Mouse (Mus musculus) limb, embryonic 15.5 days (tissue): ENCODE measurements at regions not wholly inside any gene's neighbourhood (a gene's known extent, or its start where the extent isn't known, plus 50 kb on each side); places are given as distances from the start of the nearest gene placed in this dataset.

Experiments used
- ATAC-seq: fragments of 200-750 bp; cut with Nextera tagmentation; 2 replicates; pipeline ENCODE4 v1.8.0; 2017; ENCODE audit warnings: low read depth, moderate TSS enrichment; ENCODE audit not compliant: insufficient number of reproducible peaks, low FRiP score, low TSS enrichment
- H3K27ac ChIP-seq: fragments of 300-500 bp; sonication (generic); 2 replicates; pipeline ENCODE4 v1.5.1; 2015; ENCODE audit warnings: moderate library complexity, mild to moderate bottlenecking, inconsistent platforms
- H3K27me3 ChIP-seq: fragments of 300-500 bp; sonication (generic); 2 replicates; pipeline ENCODE4 v1.6.1; 2015; ENCODE audit warnings: inconsistent platforms
- H3K36me3 ChIP-seq: fragments of 300-500 bp; sonication (generic); 2 replicates; pipeline ENCODE4 v1.6.1; 2015; ENCODE audit warnings: inconsistent platforms
- H3K4me1 ChIP-seq: fragments of 300-500 bp; sonication (generic); 2 replicates; pipeline ENCODE4 v1.6.1; 2015; ENCODE audit warnings: inconsistent platforms
- H3K4me2 ChIP-seq: fragments of 300-500 bp; sonication (generic); 2 replicates; pipeline ENCODE4 v1.6.1; 2015; ENCODE audit warnings: mild to moderate bottlenecking, inconsistent platforms
- H3K4me3 ChIP-seq: fragments of 300-500 bp; sonication (generic); 2 replicates; pipeline ENCODE4 v1.5.1; 2015; ENCODE audit warnings: mild to moderate bottlenecking, inconsistent platforms
- H3K9ac ChIP-seq: fragments of 300-500 bp; sonication (generic); 2 replicates; pipeline ENCODE4 v1.6.1; 2015; ENCODE audit warnings: inconsistent platforms
- H3K9me3 ChIP-seq: fragments of 300-500 bp; sonication (generic); 2 replicates; pipeline ENCODE4 v1.6.1; 2016; ENCODE audit warnings: inconsistent platforms
- WGBS: fragments of 180-500 bp; shearing (Covaris S2); methylation state at CpG from one replicate; pipeline ENCODE4 v1.1.7; 2015; 5-methylcytosine and 5-hydroxymethylcytosine counted together

GRCm38 (mm10) chr14:24873406-24873805 is 386.5 kb downstream of the Rps24 start:
- no peak for ATAC-seq
- Histone ChIP-seq H3K27me3 (no peaks in the 10 kb centered on the region), H3K27ac (no peak overlapping the region), H3K36me3 (no peaks in the 10 kb centered on the region), H3K4me1 (peaks cover 13% of the 10 kb centered on the region), H3K4me3 (no peak overlapping the region), H3K4me2 (no peak overlapping the region), H3K9ac (no peak overlapping the region), H3K9me3 (no peaks in the 10 kb centered on the region)
- 95% methylated on average over 3 of the region's 3 CpGs for WGBS

GRCm38 (mm10) chr14:24874426-24875155 is 387.7 kb downstream of the Rps24 start:
- H3K9ac ChIP-seq = no peak overlapping the region
- H3K4me1 ChIP-seq = peaks cover 13% of the 10 kb centered on the region
- no peak for ATAC-seq

GRCm38 (mm10) chr14:24875156-24875545 is 388.2 kb downstream of the Rps24 start:
- WGBS = 68% methylated on average over 8 of the region's 8 CpGs
- no peaks in the 10 kb centered on the region for H3K36me3 ChIP-seq
- H3K9ac ChIP-seq = no peak overlapping the region
- H3K27ac ChIP-seq = no peak overlapping the region
- no peaks in the 10 kb centered on the region for H3K27me3 ChIP-seq
- no peak for ATAC-seq
- no peaks in the 10 kb centered on the region for H3K9me3 ChIP-seq
- no peak overlapping the region for H3K4me3 ChIP-seq
- H3K4me2 ChIP-seq = no peak overlapping the region
- H3K4me1 ChIP-seq = peaks cover 13% of the 10 kb centered on the region

More at GRCm38 (mm10) chr14:24874426-24875155, 387.7 kb downstream of the Rps24 start:
- 70% methylated on average over 12 of the region's 12 CpGs for WGBS
- no peak overlapping the region for H3K4me3 ChIP-seq
- H3K4me2 ChIP-seq = no peak overlapping the region
- no peaks in the 10 kb centered on the region for H3K9me3 ChIP-seq
- no peak overlapping the region for H3K27ac ChIP-seq
- no peaks in the 10 kb centered on the region for H3K36me3 ChIP-seq
- no peaks in the 10 kb centered on the region for H3K27me3 ChIP-seq

- Histone ChIP-seq H3K9me3 (no peaks in the 10 kb centered on the region), H3K4me2 (no peak overlapping the region), H3K4me1 (peaks cover 11% of the 10 kb centered on the region), H3K27me3 (no peaks in the 10 kb centered on the region), H3K36me3 (no peaks in the 10 kb centered on the region), H3K27ac (no peak overlapping the region), H3K9ac (no peak overlapping the region), H3K4me3 (no peak overlapping the region)
- no peak for ATAC-seq
- WGBS = 63% methylated on average over 6 of the region's 6 CpGs
Measured at GRCm38 (mm10) chr14:24875934-24876333, 389.0 kb downstream of the Rps24 start.

DNA sequence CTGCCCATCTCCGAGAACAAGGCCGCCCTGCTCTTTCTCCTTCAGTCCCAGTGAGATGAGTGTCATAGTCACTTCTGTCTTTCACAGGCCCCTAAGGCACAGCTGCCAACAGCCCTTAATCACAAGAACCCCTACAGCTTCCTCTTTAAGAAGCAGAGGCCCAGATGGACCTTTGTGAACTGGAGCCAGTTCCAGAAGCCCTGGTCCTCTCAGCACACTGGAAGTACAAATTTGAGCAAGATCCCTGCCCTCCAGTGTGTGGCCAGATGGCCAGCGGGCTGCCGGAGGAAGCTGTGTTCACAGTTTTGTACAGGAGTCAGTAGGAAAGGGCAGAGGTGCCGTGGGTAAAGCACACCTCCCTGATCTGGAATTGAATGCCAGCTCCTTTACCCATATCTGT is 389.6 kb downstream of the Rps24 start:
- Histone ChIP-seq H3K9me3 (no peaks in the 10 kb centered on the region), H3K27ac (no peak overlapping the region), H3K27me3 (no peaks in the 10 kb centered on the region), H3K4me3 (no peak overlapping the region), H3K4me2 (no peak overlapping the region), H3K4me1 (peaks cover 6% of the 10 kb centered on the region; the same call in 1 of the 2 replicates), H3K36me3 (no peaks in the 10 kb centered on the region), H3K9ac (no peak overlapping the region)
- WGBS = 88% methylated on average over 5 of the region's 5 CpGs
- ATAC-seq = no peak

DNA sequence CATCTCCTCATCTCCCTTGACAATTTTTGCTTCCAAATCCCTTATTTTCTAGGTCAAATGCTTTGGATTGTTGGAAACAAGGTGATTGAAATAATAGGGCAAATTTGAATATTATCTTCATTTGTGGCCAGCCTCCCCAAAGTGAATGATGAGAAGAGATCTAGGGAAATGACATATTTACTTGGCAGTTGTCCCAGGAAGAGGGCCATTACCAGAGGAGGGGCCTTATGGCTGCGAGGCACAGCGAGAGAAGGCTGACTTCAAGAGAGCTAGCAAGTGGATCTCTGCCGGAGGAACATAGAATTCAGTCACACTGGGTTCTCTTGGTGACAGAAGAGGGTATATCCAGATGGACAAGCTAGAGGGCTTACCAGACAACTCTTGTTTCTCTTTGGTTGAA is 390.9 kb downstream of the Rps24 start:
- no peaks in the 10 kb centered on the region for H3K9me3 ChIP-seq
- no peak for ATAC-seq
- H3K9ac ChIP-seq = no peak overlapping the region
- H3K4me1 ChIP-seq = 0 out of 2 replicates have a peak, but pooled peaks cover 3% of the 10 kb centered on the region
- H3K27me3 ChIP-seq = no peaks in the 10 kb centered on the region
- 74% methylated on average over 3 of the region's 3 CpGs for WGBS
- H3K36me3 ChIP-seq = no peaks in the 10 kb centered on the region
- no peak overlapping the region for H3K4me2 ChIP-seq
- H3K27ac ChIP-seq = no peak overlapping the region
- H3K4me3 ChIP-seq = no peak overlapping the region

DNA sequence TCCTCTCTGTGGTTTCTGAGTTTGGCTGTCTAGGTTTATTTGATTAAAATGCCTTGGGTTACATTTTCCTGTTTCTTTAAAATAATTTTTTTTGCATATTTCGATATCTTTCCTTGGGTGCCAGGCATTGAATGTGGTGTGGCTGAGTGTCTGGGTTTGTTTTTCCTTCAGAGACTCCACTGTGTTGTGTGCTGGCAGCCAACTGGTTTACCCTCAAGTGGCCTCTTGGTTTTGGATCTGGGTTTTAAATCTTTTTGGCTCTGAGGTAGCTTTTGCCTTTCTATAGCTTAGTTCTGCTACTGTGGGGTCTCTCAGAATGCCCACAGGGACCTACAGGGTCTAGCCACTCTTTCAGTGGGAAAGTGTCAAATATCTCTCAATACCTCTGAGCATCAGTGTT is 399.2 kb downstream of the Rps24 start:
- no peak for ATAC-seq
- H3K9ac ChIP-seq = no peak overlapping the region
- H3K9me3 ChIP-seq = no peaks in the 10 kb centered on the region
- 49% methylated on average over 1 of the region's 1 CpGs for WGBS
- H3K27me3 ChIP-seq = no peaks in the 10 kb centered on the region
- peak overlapping the region; percentile 63 for H3K27ac ChIP-seq
- H3K36me3 ChIP-seq = no peaks in the 10 kb centered on the region
- H3K4me3 ChIP-seq = no peak overlapping the region
- H3K4me2 ChIP-seq = no peak overlapping the region
- peaks cover 9% of the 10 kb centered on the region for H3K4me1 ChIP-seq

DNA sequence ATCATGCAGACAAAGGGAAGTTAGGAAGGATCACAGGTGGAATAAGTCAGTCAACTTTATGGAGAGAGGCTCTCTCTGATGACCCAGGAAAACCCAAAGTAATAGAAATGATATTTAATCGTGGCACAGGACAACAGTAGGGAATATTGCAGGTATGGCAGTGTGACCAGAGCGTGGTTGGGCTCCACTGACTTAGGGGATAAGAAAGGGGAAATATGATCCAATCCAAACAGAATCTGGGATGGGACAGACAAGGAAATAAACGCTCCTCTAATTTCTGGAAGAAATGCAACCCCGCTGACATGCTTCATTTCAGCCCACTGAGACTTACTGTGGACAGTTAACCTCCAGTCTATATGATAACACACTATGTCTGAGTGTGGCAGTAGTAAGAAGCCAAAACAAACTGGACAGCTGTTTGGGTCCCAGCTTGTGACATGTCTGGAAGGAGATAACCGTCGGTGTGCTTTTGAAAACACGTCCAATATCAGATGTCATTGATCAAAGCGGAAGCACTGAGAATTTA is 400.0 kb downstream of the Rps24 start:
- Histone ChIP-seq H3K4me1 (peaks cover 9% of the 10 kb centered on the region), H3K27me3 (no peaks in the 10 kb centered on the region), H3K9ac (no peak overlapping the region), H3K9me3 (no peaks in the 10 kb centered on the region), H3K4me3 (no peak overlapping the region), H3K4me2 (no peak overlapping the region), H3K36me3 (no peaks in the 10 kb centered on the region), H3K27ac (peak overlapping the region; percentile 63)
- no peak for ATAC-seq
- WGBS = 77% methylated on average over 8 of the region's 8 CpGs

DNA sequence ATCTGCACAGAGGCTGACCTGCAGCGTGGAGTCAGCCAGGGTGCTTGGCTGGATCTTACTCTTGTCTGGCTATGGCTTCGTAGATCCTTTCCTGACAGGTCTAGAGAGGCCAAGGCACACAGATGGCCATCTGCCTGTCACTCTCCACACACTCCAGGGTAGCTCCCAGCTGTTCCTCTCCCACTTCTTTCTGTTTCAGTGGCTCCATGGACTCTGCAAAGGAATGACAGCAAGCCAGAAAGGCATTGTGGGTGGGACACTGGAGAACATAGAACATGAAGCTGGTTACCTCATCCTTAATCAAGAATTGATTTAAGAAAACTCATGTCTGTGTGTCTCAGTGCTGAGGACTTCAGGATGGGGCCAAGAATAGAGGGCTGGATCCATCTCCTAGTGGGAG is 403.9 kb downstream of the Rps24 start:
- H3K4me1 ChIP-seq = peaks cover 9% of the 10 kb centered on the region
- H3K9ac ChIP-seq = no peak overlapping the region
- no peak overlapping the region for H3K27ac ChIP-seq
- WGBS = 75% methylated on average over 2 of the region's 2 CpGs
- H3K4me3 ChIP-seq = no peak overlapping the region
- H3K9me3 ChIP-seq = no peaks in the 10 kb centered on the region
- ATAC-seq = no peak
- H3K4me2 ChIP-seq = no peak overlapping the region
- no peaks in the 10 kb centered on the region for H3K36me3 ChIP-seq
- H3K27me3 ChIP-seq = no peaks in the 10 kb centered on the region

DNA sequence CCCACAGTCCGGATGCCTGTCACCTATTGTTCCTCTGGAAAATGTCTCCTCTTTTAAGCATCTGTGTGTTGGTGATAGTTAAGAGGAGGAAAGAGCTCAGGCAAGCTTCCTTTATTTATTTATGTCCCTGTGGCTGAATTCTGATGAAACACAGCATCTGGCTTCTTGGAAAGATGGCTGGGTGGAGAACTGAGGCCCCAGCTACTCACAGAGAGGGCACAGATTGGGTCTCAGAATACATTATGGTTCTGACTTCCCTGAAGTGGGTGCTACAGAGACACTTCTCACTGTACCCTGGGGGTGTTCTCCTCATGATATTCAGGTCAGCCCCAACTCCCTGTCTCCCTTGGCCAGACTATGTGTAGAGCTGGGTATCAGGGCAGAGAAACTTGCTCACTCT is 408.3 kb downstream of the Rps24 start:
- no peak for ATAC-seq
- Histone ChIP-seq H3K27ac (0 out of 2 replicates have a peak overlapping the region, but pooled peaks have one; percentile 40), H3K36me3 (no peaks in the 10 kb centered on the region), H3K4me1 (peaks cover 6% of the 10 kb centered on the region), H3K9ac (no peak overlapping the region), H3K9me3 (no peaks in the 10 kb centered on the region), H3K27me3 (no peaks in the 10 kb centered on the region), H3K4me3 (no peak overlapping the region), H3K4me2 (no peak overlapping the region)
- WGBS = 65% methylated on average over 1 of the region's 1 CpGs

GRCm38 (mm10) chr14:24896681-24897080 is 409.8 kb downstream of the Rps24 start:
- WGBS = 88% methylated on average over 5 of the region's 5 CpGs
- Histone ChIP-seq H3K27me3 (no peaks in the 10 kb centered on the region), H3K27ac (no peak overlapping the region), H3K4me1 (peaks cover 20% of the 10 kb centered on the region), H3K36me3 (no peaks in the 10 kb centered on the region), H3K4me2 (no peak overlapping the region), H3K9me3 (no peaks in the 10 kb centered on the region), H3K4me3 (no peak overlapping the region), H3K9ac (no peak overlapping the region)
- no peak for ATAC-seq

DNA sequence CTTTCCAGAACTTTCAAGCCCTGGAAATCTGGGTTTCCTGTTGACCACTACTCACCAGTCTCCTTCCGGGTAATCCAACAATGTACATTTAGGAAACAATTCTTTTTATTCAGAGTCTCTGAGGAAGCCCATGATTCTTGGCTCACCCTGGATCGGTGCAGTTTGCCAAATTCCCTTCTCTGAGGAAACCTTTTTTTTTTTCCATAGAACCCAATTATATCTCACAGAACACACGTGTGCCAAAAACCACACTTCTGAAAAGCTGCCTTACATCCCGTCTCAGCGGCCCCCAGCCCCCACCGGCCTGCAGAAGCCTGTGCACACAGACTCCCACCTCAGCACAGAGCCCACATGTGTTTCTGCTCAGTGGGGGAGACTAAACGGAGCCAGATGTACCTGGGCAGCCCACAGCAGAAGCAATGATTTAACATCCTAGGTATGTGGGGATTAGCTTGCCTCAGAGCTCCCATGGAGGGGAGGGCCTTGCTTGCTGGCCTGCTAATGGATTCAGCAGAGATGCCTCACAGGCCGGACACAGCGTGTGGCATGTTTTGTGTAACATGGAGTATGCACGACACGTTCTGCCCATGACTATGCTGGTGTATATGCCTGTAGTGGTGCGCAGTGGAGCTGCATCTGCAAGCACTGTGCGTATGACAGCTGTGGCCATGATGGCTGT is 413.7 kb downstream of the Rps24 start:
- ATAC-seq = peak; percentile 96
- H3K4me1 ChIP-seq = peaks cover 50% of the 10 kb centered on the region
- no peaks in the 10 kb centered on the region for H3K36me3 ChIP-seq
- H3K4me3 ChIP-seq = no peak overlapping the region
- H3K4me2 ChIP-seq = no peak overlapping the region
- peak overlapping the region; percentile 94 for H3K27ac ChIP-seq
- whole genome bisulfite sequencing = 18% methylated on average over 13 of the region's 13 CpGs
- H3K27me3 ChIP-seq = no peaks in the 10 kb centered on the region
- H3K9me3 ChIP-seq = no peaks in the 10 kb centered on the region
- no peak overlapping the region for H3K9ac ChIP-seq
